Mouse (Mus musculus): ENCODE measurements around the gene Hnrnpd. TPM values are rescaled to one million over a fixed set of nuclear protein-coding genes. Genes with fewer than 3 reads are reported as not detected.

Hnrnpd gene
- 78.3 and 91.9 TPM in 2 replicates for polyA plus RNA-seq (2012; rRNA removed)

DNA sequence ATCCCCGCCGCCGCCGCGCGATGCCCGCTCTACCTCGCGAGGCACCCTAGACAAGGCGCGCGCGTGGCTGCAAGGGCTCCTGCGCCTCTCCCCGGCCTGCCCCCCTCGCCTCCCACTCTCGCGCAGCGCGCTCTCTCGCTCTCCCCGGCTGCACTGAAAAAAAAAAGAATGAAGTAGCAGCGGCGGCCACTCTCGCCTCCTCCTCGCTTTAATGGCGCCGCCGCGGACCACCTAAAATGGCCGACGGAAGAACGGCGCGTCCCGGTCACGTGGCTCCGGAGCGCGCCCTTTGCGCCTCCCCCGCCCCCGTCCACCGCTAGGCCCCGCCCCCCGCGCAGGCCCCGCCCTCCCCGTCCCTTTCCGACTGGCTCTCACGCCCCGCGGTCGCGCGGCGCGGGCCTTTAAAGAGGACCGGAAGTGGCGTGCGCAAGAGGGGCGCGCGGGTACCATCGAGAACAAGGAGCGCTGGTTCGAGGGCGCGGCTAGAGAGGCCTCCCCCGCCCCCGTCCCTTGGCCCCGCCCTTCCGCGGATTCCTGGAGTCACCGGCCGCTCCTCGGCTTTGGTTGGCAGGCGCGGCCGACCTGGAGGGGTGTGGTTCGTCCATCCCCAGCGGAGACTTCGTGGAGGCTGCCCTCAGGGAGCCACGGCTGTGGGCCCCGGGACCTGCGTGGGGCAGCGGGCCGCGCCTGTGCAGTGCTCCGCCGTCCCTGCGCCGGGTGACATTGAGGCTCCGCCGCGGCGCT, at the start of gene Hnrnpd, which contains the start of gene 4930524J08Rik:
Gene Hnrnpd, minus strand, starts transcription at position 240 of the 744 bp plus-strand sequence.
Gene 4930524J08Rik, plus strand, starts transcription at position 363 of the 744 bp plus-strand sequence.
- H3K4me3 ChIP-seq (ENCODE audit: extremely low read depth, insufficient read depth, insufficient read length): peak within 1 kb of the TSS; percentile 89
- H3K27me3 ChIP-seq (ENCODE audit: control insufficient read depth, insufficient read depth, low read length): no peaks in the 10 kb centered on the region
- peak; percentile 89 to 90 for DNase-seq (ENCODE audit: low read depth in 1 of 2, low spot score in 2 of 2)
- H3K27ac ChIP-seq (ENCODE audit: insufficient read depth, low read length): peak within 1 kb of the TSS; percentile 97
- H3K4me1 ChIP-seq (ENCODE audit: control insufficient read depth, insufficient read depth, insufficient read length): peaks cover 11% of the 10 kb centered on the region
- TF ChIP-seq POLR2A (IDR thresholded peaks at IDR 0.05; ENCODE audit: low read depth, low read length) (peak; percentile 72), CTCF (IDR thresholded peaks at IDR 0.05; ENCODE audit: extremely low read depth, insufficient read depth, insufficient read length, insufficient replicate concordance) (no peak)
- no peaks in the 10 kb centered on the region for H3K36me3 ChIP-seq (ENCODE audit: control insufficient read depth, insufficient read depth, low read length)
- under 1% methylated on average over 96 of the region's 97 CpGs for WGBS

DNA sequence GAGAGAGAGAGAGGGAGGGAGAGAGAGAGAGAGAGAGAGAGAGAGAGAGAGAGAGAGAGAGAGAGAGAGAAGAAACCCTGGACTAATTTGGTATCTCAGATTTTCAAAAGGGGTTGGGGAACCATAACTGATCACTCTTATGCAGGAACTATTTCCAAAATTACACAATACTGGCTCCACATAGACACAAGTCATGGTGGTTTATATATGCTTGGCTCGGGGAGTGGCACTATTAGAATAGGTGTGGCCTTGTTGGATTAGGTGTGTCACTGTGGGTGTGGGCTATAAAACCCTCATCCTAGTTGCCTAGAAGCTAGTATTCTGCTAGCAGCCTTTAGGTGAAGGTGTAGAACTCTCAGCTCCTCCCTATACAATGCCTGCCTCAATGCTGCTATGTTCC, 46.1 kb upstream of the Hnrnpd start:
- no peaks in the 10 kb centered on the region for H3K36me3 ChIP-seq (ENCODE audit: control insufficient read depth, insufficient read depth, low read length)

DNA sequence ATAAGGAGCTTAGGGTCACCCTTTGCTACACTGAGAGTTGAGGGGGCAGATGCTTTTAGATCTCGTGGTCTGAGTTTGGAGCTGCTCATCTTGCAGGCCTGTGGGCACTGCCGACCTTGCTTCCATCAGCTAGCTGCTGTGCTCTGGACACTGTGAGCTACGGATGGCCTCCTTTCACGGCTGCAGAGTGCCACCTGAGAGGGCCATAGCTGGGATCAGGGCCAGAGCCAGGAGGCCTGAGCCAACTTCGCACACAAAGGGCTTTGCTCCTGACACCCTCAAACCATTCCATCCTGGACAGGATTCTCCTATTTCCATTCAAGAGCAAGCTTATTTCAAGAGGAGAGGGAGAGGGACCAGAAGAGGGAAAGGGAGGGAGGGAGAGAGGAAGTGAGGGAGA, 45.7 kb upstream of the Hnrnpd start:
- no peak for TF ChIP-seq CTCF (IDR thresholded peaks at IDR 0.05; ENCODE audit: extremely low read depth, insufficient read depth, insufficient read length, insufficient replicate concordance)
- no peak for TF ChIP-seq POLR2A (IDR thresholded peaks at IDR 0.05; ENCODE audit: low read depth, low read length)
- 81% methylated on average over 5 of the region's 5 CpGs for WGBS

More for the DNA sequence above, 46.1 kb upstream of the Hnrnpd start:
- Histone ChIP-seq H3K4me1 (ENCODE audit: control insufficient read depth, insufficient read depth, insufficient read length) (no peaks in the 10 kb centered on the region), H3K27ac (ENCODE audit: insufficient read depth, low read length) (no peak overlapping the region), H3K27me3 (ENCODE audit: control insufficient read depth, insufficient read depth, low read length) (no peaks in the 10 kb centered on the region), H3K4me3 (ENCODE audit: extremely low read depth, insufficient read depth, insufficient read length) (no peak overlapping the region)
- TF ChIP-seq POLR2A (IDR thresholded peaks at IDR 0.05; ENCODE audit: low read depth, low read length) (no peak), CTCF (IDR thresholded peaks at IDR 0.05; ENCODE audit: extremely low read depth, insufficient read depth, insufficient read length, insufficient replicate concordance) (no peak)
- no peak for DNase-seq (ENCODE audit: low read depth in 1 of 2, low spot score in 2 of 2)
- whole genome bisulfite sequencing: 67% methylated on average over 1 of the region's 1 CpGs

DNA sequence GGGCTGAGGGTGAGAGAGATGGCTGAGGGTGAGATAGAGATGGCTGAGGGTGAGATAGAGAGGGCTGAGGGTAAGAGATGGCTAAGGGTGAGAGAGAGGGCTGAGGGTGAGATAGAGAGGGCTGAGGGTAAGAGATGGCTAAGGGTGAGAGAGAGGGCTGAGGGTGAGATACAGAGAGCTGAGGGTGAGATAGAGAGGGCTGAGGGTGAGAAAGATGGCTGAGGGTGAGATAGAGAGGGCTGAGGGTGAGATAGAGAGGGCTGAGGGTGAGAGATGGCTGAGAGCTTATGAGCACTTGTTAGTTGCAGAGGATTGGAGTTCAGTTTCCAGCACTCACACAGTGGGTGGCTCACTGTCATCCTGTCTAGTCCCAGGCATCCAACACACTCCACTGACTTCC, 41.4 kb upstream of the Hnrnpd start:
- no peaks in the 10 kb centered on the region for H3K4me1 ChIP-seq (ENCODE audit: control insufficient read depth, insufficient read depth, insufficient read length)
- no peak overlapping the region for H3K4me3 ChIP-seq (ENCODE audit: extremely low read depth, insufficient read depth, insufficient read length)
- no peaks in the 10 kb centered on the region for H3K27me3 ChIP-seq (ENCODE audit: control insufficient read depth, insufficient read depth, low read length)
- TF ChIP-seq CTCF (IDR thresholded peaks at IDR 0.05; ENCODE audit: extremely low read depth, insufficient read depth, insufficient read length, insufficient replicate concordance) (no peak), POLR2A (IDR thresholded peaks at IDR 0.05; ENCODE audit: low read depth, low read length) (no peak)
- DNase-seq (ENCODE audit: low read depth in 1 of 2, low spot score in 2 of 2): no peak
- H3K27ac ChIP-seq (ENCODE audit: insufficient read depth, low read length): no peak overlapping the region
- no peaks in the 10 kb centered on the region for H3K36me3 ChIP-seq (ENCODE audit: control insufficient read depth, insufficient read depth, low read length)

More for the DNA sequence above, 45.7 kb upstream of the Hnrnpd start:
- no peaks in the 10 kb centered on the region for H3K27me3 ChIP-seq (ENCODE audit: control insufficient read depth, insufficient read depth, low read length)
- H3K4me1 ChIP-seq (ENCODE audit: control insufficient read depth, insufficient read depth, insufficient read length): no peaks in the 10 kb centered on the region
- H3K36me3 ChIP-seq (ENCODE audit: control insufficient read depth, insufficient read depth, low read length): no peaks in the 10 kb centered on the region
- DNase-seq (ENCODE audit: low read depth in 1 of 2, low spot score in 2 of 2): no peak
- no peak overlapping the region for H3K27ac ChIP-seq (ENCODE audit: insufficient read depth, low read length)
- no peak overlapping the region for H3K4me3 ChIP-seq (ENCODE audit: extremely low read depth, insufficient read depth, insufficient read length)

DNA sequence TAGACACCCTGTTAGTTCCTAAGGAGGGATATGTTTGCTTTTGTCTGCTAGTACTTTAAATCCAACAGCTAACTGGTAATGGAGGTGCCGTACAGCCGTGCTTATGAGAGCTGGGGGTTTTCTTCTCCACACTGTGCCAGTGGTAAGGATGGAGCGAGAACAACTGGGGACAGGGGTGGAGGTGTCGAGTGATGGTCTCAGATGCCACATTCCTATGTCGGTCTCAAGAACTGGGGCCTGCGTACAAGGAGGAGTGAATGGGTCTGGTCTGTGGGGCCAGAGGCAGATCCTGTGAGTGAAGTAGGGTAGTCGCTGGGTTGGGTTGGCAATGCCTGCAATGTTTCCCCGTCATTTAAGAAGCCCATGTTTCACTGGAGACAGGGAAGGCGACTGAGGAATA, 33.9 kb upstream of the Hnrnpd start:
- DNase-seq (ENCODE audit: low read depth in 1 of 2, low spot score in 2 of 2): no peak
- Histone ChIP-seq H3K36me3 (ENCODE audit: control insufficient read depth, insufficient read depth, low read length) (no peaks in the 10 kb centered on the region), H3K27ac (ENCODE audit: insufficient read depth, low read length) (no peak overlapping the region), H3K4me3 (ENCODE audit: extremely low read depth, insufficient read depth, insufficient read length) (no peak overlapping the region), H3K4me1 (ENCODE audit: control insufficient read depth, insufficient read depth, insufficient read length) (no peaks in the 10 kb centered on the region), H3K27me3 (ENCODE audit: control insufficient read depth, insufficient read depth, low read length) (no peaks in the 10 kb centered on the region)
- WGBS: 91% methylated on average over 9 of the region's 9 CpGs
- no peak for TF ChIP-seq POLR2A (IDR thresholded peaks at IDR 0.05; ENCODE audit: low read depth, low read length)
- TF ChIP-seq CTCF (IDR thresholded peaks at IDR 0.05; ENCODE audit: extremely low read depth, insufficient read depth, insufficient read length, insufficient replicate concordance): no peak

DNA sequence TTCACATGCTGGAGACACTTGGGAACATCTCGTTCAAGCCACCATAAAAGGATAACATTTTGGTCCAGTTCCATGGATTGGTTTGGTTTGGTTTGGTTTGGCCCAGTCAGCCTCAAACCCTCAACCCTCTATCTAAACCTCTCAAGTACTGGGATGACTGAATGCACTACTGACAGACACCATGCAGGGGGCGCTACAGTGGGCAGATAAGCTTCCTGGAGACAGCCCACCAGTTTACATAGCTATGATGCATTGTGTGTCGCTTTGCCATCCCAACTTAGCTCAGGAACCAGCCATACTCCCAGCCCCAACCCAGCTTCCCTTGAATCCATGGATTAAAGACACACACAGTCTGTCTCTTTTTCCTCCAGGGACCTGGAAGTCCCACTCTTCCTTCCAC, 29.7 kb upstream of the Hnrnpd start:
- WGBS: 74% methylated on average over 3 of the region's 3 CpGs
- no peak overlapping the region for H3K4me3 ChIP-seq (ENCODE audit: extremely low read depth, insufficient read depth, insufficient read length)

DNA sequence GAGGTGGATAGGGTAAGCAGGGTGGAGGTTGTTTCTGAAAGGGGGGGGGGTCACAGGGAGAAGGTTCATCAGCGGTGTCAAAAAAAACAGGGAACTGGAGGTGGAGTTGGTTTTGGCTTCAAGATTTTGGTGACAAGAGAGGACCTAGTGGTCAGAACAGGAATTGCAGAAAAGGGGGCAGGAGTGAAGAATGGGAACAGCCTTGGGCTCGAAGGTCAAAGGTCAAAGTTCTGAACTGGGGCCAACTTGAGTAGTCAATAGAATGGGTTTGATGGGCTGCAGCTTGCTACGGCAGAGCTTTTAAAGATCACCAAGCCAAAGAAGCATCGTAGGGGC, 28.3 kb upstream of the Hnrnpd start:
- Histone ChIP-seq H3K4me3 (ENCODE audit: extremely low read depth, insufficient read depth, insufficient read length) (no peak overlapping the region), H3K27me3 (ENCODE audit: control insufficient read depth, insufficient read depth, low read length) (no peaks in the 10 kb centered on the region), H3K4me1 (ENCODE audit: control insufficient read depth, insufficient read depth, insufficient read length) (no peaks in the 10 kb centered on the region), H3K27ac (ENCODE audit: insufficient read depth, low read length) (no peak overlapping the region), H3K36me3 (ENCODE audit: control insufficient read depth, insufficient read depth, low read length) (no peaks in the 10 kb centered on the region)
- WGBS: 90% methylated on average over 4 of the region's 4 CpGs
- no peak for TF ChIP-seq CTCF (IDR thresholded peaks at IDR 0.05; ENCODE audit: extremely low read depth, insufficient read depth, insufficient read length, insufficient replicate concordance)
- DNase-seq (ENCODE audit: low read depth in 1 of 2, low spot score in 2 of 2): no peak

More for the DNA sequence above, 29.7 kb upstream of the Hnrnpd start:
- Histone ChIP-seq H3K36me3 (ENCODE audit: control insufficient read depth, insufficient read depth, low read length) (no peaks in the 10 kb centered on the region), H3K4me1 (ENCODE audit: control insufficient read depth, insufficient read depth, insufficient read length) (no peaks in the 10 kb centered on the region), H3K27ac (ENCODE audit: insufficient read depth, low read length) (no peak overlapping the region), H3K27me3 (ENCODE audit: control insufficient read depth, insufficient read depth, low read length) (no peaks in the 10 kb centered on the region)
- DNase-seq (ENCODE audit: low read depth in 1 of 2, low spot score in 2 of 2): no peak
- no peak for TF ChIP-seq POLR2A (IDR thresholded peaks at IDR 0.05; ENCODE audit: low read depth, low read length)
- TF ChIP-seq CTCF (IDR thresholded peaks at IDR 0.05; ENCODE audit: extremely low read depth, insufficient read depth, insufficient read length, insufficient replicate concordance): no peak

Measured in spleen, adult 2 months (tissue).